Mouse (Mus musculus) layer of hippocampus, adult 8-10 months (tissue): ENCODE measurements around the gene Faim2. TPM values are rescaled to one million over a fixed set of nuclear protein-coding genes. Genes with fewer than 3 reads are reported as not detected.

Experiments
- DNase-seq, 2 experiments: peaks; one replicate each; pipeline ENCODE4 v3.0.0; 2022; ENCODE audit warnings: low spot score in 2 of 2
- total RNA-seq, 4 experiments: library from RNA; stranded (reverse); gene quantifications; 2 replicates each; pipeline ENCODE4 v1.2.4; 2022

The Faim2 gene
- 100 to 1,000 TPM; 370 to 420 (median 399) TPM for total RNA-seq

- DNase-seq, result peak; percentile 76 to 79
These were observed at the start of gene Faim2 for GRCm38 (mm10) chr15:99527629-99528353. Faim2 (minus strand) TSS chr15:99528165.

- peak in 1 of 2 experiments; percentile 24 for DNase-seq
These were observed 41.2 kb upstream of the Faim2 start for GRCm38 (mm10) chr15:99569123-99569522.

- no peak for DNase-seq
These were observed 40.7 kb upstream of the Faim2 start for GRCm38 (mm10) chr15:99568682-99569081.

GRCm38 (mm10) chr15:99567371-99567770, 39.4 kb upstream of the Faim2 start:
- no peak for DNase-seq

GRCm38 (mm10) chr15:99560246-99560645, 32.3 kb upstream of the Faim2 start:
- no peak for DNase-seq

GRCm38 (mm10) chr15:99558947-99559346, 31.0 kb upstream of the Faim2 start:
- no peak for DNase-seq

GRCm38 (mm10) chr15:99553767-99554166, 25.8 kb upstream of the Faim2 start:
- no peak for DNase-seq

- no peak for DNase-seq
These were observed 21.9 kb upstream of the Faim2 start for GRCm38 (mm10) chr15:99549901-99550300.

GRCm38 (mm10) chr15:99547732-99548131, 19.8 kb upstream of the Faim2 start:
- no peak for DNase-seq

- no peak for DNase-seq
These were observed 18.6 kb upstream of the Faim2 start for GRCm38 (mm10) chr15:99546596-99546995.

- no peak for DNase-seq
These were observed 16.1 kb upstream of the Faim2 start for GRCm38 (mm10) chr15:99544047-99544446.

GRCm38 (mm10) chr15:99539891-99540290, 11.9 kb upstream of the Faim2 start:
- DNase-seq, result no peak

- DNase-seq, result no peak
These were observed 9.2 kb upstream of the Faim2 start for GRCm38 (mm10) chr15:99536889-99537862.

- no peak for DNase-seq
These were observed 4.1 kb upstream of the Faim2 start for GRCm38 (mm10) chr15:99532023-99532422.

- DNase-seq, result no peak
These were observed 3.2 kb upstream of the Faim2 start for GRCm38 (mm10) chr15:99531146-99531545.

GRCm38 (mm10) chr15:99526681-99527080, 1.3 kb downstream of the Faim2 start:
- DNase-seq, result peak; percentile 56 to 66

GRCm38 (mm10) chr15:99520306-99520705, 7.7 kb downstream of the Faim2 start:
- no peak for DNase-seq

- DNase-seq, result no peak
These were observed 8.3 kb downstream of the Faim2 start for GRCm38 (mm10) chr15:99519626-99520025.

GRCm38 (mm10) chr15:99517715-99518114, 10.2 kb downstream of the Faim2 start:
- DNase-seq, result no peak

GRCm38 (mm10) chr15:99516715-99517114, 11.2 kb downstream of the Faim2 start:
- no peak for DNase-seq

GRCm38 (mm10) chr15:99511797-99512525, 16.0 kb downstream of the Faim2 start:
- DNase-seq, result no peak

GRCm38 (mm10) chr15:99510621-99511020, 17.3 kb downstream of the Faim2 start:
- DNase-seq, result no peak
